Mouse (Mus musculus): ENCODE measurements around the gene Bcdin3d. TPM values are rescaled to one million over a fixed set of nuclear protein-coding genes. Genes with fewer than 3 reads are reported as not detected.
A peak's percentile ranks its signal among the peaks of the same experiment; 100 is the strongest.

The Bcdin3d gene
- polyA plus RNA-seq, 1 experiment from 2014 or later, result 16.1 TPM

DNA sequence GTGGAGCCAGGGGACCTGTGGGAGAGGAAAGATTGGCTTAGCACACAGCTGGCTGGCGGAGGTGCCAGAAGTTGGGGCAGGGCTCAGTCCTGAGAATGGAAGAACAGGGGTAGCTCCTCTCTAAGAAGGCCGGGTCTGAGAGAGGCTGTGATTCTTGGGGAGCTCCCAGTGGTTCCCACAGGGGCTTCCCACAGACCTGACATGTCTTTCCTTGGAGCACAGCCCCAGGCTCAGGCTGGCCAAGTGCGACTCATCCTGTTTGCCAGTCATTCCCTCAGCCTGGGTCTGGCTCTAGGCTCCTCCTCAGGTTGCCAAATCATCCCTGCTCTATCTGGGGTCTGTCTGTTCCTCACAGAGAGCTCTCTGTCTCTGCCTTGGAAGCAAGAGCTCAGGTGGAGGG, 36.1 kb upstream of the Bcdin3d start:
- no peaks in the 10 kb centered on the region for H3K36me3 ChIP-seq (ENCODE audit: insufficient read depth, low read length)
- no peak overlapping the region for H3K9ac ChIP-seq (ENCODE audit: low read depth, low read length)
- no peaks in the 10 kb centered on the region for H3K27me3 ChIP-seq (ENCODE audit: insufficient read depth, low read length)
- H3K4me2 ChIP-seq (ENCODE audit: low read length), result no peak overlapping the region
- no peak overlapping the region for H3K27ac ChIP-seq
- H3K4me3 ChIP-seq (replicated peaks; ENCODE audit: low read depth, low read length), result no peak overlapping the region
- 77% methylated on average over 3 of the region's 3 CpGs for WGBS
- no peak for TF ChIP-seq CTCF (IDR thresholded peaks at IDR 0.05; ENCODE audit: low read depth)
- H3K9me3 ChIP-seq (replicated peaks; ENCODE audit: low read length), result no peaks in the 10 kb centered on the region
- no peak for DNase-seq (ENCODE audit: low spot score)
- peaks cover 9% of the 10 kb centered on the region; the same call in 1 of the 2 replicates for H3K4me1 ChIP-seq (replicated peaks; ENCODE audit: insufficient read depth, low read length)
- no peak for ATAC-seq (replicated peaks; ENCODE audit: low FRiP score, low read depth)

DNA sequence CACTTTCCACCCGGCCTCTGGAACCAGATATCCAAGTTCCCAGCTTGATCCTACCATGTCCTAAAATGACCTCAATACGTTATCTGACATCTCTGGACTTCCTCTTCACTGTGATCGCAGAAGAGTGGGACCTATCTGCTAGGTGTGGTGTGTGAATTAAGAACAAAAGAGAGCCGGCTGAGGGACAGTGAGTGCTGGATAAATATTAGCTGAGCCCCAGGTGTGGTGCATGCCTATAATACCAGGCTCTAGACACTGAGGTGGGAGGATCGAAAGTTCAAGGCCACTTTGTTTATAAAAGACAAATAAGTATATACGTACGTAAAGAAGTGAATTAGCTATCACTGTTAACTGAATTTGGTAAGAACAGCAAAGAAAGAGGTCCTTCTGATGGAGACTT, 35.3 kb upstream of the Bcdin3d start:
- Histone ChIP-seq H3K36me3 (ENCODE audit: insufficient read depth, low read length) (no peaks in the 10 kb centered on the region), H3K9ac (ENCODE audit: low read depth, low read length) (no peak overlapping the region), H3K27ac (no peak overlapping the region), H3K4me3 (replicated peaks; ENCODE audit: low read depth, low read length) (no peak overlapping the region), H3K4me2 (ENCODE audit: low read length) (no peak overlapping the region), H3K27me3 (ENCODE audit: insufficient read depth, low read length) (no peaks in the 10 kb centered on the region), H3K4me1 (replicated peaks; ENCODE audit: insufficient read depth, low read length) (peaks cover 9% of the 10 kb centered on the region; the same call in 1 of the 2 replicates), H3K9me3 (replicated peaks; ENCODE audit: low read length) (no peaks in the 10 kb centered on the region)
- ATAC-seq (replicated peaks; ENCODE audit: low FRiP score, low read depth) (no peak), DNase-seq (ENCODE audit: low spot score) (no peak)
- WGBS, result 78% methylated on average over 7 of the region's 7 CpGs
- TF ChIP-seq CTCF (IDR thresholded peaks at IDR 0.05; ENCODE audit: low read depth), result no peak

DNA sequence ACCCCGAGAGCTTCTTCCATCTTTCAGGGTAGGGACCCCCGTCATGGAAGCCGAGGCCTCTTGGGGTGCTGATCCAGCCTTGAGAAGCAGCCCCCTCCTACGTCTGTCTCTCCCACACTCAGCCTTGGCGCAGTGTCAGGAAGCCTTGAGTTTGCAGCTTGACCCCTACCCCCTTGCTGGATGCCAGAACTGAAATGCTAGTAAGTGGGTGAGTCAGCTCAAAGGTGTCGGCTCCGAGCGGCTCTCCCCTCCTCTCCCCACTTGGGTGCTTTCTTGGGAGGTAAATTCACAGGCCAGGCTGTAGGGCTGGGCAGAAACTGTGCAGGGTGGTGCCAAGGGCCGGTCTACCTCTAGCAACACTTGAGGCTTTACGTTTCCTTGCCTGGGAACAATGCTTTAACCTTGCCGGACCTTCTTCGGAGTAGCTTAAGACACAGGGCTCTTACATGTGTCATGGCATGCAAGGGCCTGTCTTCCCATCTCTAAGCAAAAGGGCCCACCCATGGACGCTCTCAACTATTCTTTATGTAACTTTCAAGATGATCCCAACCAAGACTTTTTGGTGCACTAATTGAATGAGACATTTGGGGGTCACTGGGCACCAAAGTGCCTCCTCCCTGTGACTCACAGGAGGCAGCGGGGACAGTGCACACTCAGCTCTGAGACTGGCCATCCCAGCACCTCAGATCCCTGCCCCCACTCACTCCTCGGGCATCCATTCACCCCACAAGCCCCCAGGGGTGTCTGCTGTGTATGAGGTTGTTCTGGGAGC, 31.0 kb upstream of the Bcdin3d start:
- WGBS, result 45% methylated on average over 15 of the region's 15 CpGs
- Histone ChIP-seq H3K4me2 (ENCODE audit: low read length) (no peak overlapping the region), H3K27me3 (ENCODE audit: insufficient read depth, low read length) (no peaks in the 10 kb centered on the region), H3K4me3 (replicated peaks; ENCODE audit: low read depth, low read length) (no peak overlapping the region), H3K36me3 (ENCODE audit: insufficient read depth, low read length) (no peaks in the 10 kb centered on the region), H3K9ac (ENCODE audit: low read depth, low read length) (no peak overlapping the region), H3K4me1 (replicated peaks; ENCODE audit: insufficient read depth, low read length) (peaks cover 12% of the 10 kb centered on the region), H3K9me3 (replicated peaks; ENCODE audit: low read length) (no peaks in the 10 kb centered on the region), H3K27ac (no peak overlapping the region)
- ATAC-seq (replicated peaks; ENCODE audit: low FRiP score, low read depth), result peak; percentile 50; the same call in 1 of the 2 replicates
- peak; percentile 29 for DNase-seq (ENCODE audit: low spot score)
- TF ChIP-seq CTCF (IDR thresholded peaks at IDR 0.05; ENCODE audit: low read depth), result no peak

DNA sequence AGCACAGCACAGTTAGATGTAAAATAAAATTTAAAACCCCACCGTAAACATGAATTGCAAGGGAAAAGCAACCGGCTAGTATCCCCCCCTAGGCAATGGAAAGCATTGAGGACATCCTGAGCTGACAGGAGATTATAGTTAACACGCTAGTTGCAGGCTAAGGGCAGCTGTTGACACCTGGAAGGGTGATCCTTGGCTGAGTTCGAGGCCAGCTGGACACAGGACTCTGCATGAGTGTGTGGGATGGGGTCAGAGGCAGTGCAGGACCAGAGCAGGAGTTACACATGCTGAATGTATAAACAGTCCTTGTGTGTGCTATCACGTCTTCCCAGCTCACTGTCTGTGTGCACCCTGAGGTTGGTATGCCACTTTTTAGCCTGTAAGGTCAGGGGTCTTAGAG, 28.7 kb upstream of the Bcdin3d start:
- Histone ChIP-seq H3K27me3 (ENCODE audit: insufficient read depth, low read length) (no peaks in the 10 kb centered on the region), H3K4me3 (replicated peaks; ENCODE audit: low read depth, low read length) (no peak overlapping the region), H3K9me3 (replicated peaks; ENCODE audit: low read length) (no peaks in the 10 kb centered on the region), H3K9ac (ENCODE audit: low read depth, low read length) (no peak overlapping the region), H3K36me3 (ENCODE audit: insufficient read depth, low read length) (no peaks in the 10 kb centered on the region), H3K27ac (no peak overlapping the region; the same call in 1 of the 2 replicates), H3K4me1 (replicated peaks; ENCODE audit: insufficient read depth, low read length) (peaks cover 20% of the 10 kb centered on the region), H3K4me2 (ENCODE audit: low read length) (no peak overlapping the region)
- DNase-seq (ENCODE audit: low spot score) (no peak), ATAC-seq (replicated peaks; ENCODE audit: low FRiP score, low read depth) (no peak)
- TF ChIP-seq CTCF (IDR thresholded peaks at IDR 0.05; ENCODE audit: low read depth), result no peak
- 57% methylated on average over 5 of the region's 5 CpGs for WGBS

DNA sequence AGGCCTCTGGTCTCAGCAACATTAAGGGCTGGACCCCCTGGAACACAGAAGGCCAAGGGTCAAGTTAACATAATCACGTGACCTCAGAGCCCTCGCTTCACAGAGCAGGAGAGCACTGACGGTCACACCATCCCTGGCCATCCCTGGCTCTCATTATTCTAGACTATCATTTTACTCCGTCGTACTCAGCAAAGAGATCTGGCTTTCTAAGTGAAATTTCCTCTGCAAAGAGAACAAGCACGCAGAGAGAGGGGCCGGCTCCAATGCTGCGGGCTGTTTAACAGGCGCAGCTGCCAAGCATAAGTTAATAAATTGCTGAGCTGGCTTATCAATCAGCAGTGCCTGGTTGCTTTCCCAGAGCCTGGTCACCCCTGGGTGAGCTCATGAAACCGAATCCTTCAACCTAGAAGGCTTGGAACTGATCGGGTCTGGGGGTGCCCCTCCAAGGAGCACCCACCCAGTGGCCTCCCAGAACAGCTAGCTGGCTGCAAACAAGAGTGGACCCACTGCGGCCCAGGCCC, 27.8 kb upstream of the Bcdin3d start:
- peak overlapping the region; percentile 73 for H3K27ac ChIP-seq
- DNase-seq (ENCODE audit: low spot score) (peak; percentile 66), ATAC-seq (replicated peaks; ENCODE audit: low FRiP score, low read depth) (no peak)
- TF ChIP-seq CTCF (IDR thresholded peaks at IDR 0.05; ENCODE audit: low read depth), result no peak
- WGBS, result 22% methylated on average over 12 of the region's 12 CpGs
- no peaks in the 10 kb centered on the region for H3K9me3 ChIP-seq (replicated peaks; ENCODE audit: low read length)
- no peak overlapping the region; the same call in 1 of the 2 replicates for H3K4me2 ChIP-seq (ENCODE audit: low read length)
- no peaks in the 10 kb centered on the region for H3K27me3 ChIP-seq (ENCODE audit: insufficient read depth, low read length)
- H3K4me1 ChIP-seq (replicated peaks; ENCODE audit: insufficient read depth, low read length), result peaks cover 29% of the 10 kb centered on the region
- H3K36me3 ChIP-seq (ENCODE audit: insufficient read depth, low read length), result no peaks in the 10 kb centered on the region
- H3K4me3 ChIP-seq (replicated peaks; ENCODE audit: low read depth, low read length), result no peak overlapping the region
- peak overlapping the region; percentile 9; the same call in 1 of the 2 replicates for H3K9ac ChIP-seq (ENCODE audit: low read depth, low read length)

DNA sequence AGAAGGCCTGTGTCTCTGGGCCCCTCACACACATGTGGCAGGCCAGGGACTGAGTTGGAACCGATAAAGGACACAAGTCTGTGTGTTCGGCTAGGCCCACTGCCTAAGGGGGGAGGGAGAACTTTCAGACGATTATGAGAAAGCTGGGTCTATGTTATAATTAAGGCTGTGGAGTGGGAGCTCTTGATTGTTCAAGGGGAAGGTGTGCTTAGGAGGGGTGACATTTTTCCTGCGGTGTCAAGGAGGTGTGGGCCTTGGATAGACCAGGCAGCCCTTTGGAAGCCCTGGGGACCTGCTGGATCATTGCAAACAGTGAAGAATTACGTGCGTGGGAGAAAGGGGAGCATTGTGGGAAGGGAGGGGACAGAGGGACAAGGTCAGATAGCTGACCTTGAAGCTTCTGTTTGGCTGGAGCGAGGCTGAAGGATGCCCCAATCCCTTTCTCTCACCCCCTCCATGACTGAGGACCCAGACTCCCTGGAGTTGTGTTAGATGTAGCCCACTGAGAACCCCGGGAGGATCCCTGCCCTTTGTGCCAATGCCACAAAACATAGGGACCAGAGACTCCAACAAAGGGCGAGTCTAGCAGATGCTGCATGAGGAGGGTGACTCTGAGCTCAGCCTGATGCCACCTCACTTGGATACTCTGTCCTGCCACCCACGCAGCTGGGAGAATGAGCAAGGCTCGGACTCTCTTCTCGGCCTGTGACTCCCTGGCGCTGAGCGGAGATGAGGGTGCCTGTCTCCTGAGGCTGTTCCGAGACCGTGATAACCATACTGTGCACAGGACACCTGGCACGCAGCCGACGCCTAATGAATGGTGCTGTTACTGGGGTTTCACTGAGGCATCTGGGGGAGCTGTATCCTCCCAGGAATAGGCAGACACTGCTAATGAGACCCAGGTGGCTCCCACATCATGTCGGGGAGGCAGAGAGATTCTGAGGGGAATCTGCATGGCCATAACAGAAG, 27.0 kb upstream of the Bcdin3d start:
- TF ChIP-seq CTCF (IDR thresholded peaks at IDR 0.05; ENCODE audit: low read depth), result no peak
- H3K27ac ChIP-seq, result peak overlapping the region; percentile 73
- H3K9ac ChIP-seq (ENCODE audit: low read depth, low read length), result no peak overlapping the region
- no peaks in the 10 kb centered on the region for H3K27me3 ChIP-seq (ENCODE audit: insufficient read depth, low read length)
- H3K4me1 ChIP-seq (replicated peaks; ENCODE audit: insufficient read depth, low read length), result peaks cover 30% of the 10 kb centered on the region
- DNase-seq (ENCODE audit: low spot score) (peak; percentile 34), ATAC-seq (replicated peaks; ENCODE audit: low FRiP score, low read depth) (no peak)
- H3K4me3 ChIP-seq (replicated peaks; ENCODE audit: low read depth, low read length), result no peak overlapping the region
- WGBS, result 45% methylated on average over 20 of the region's 20 CpGs
- H3K4me2 ChIP-seq (ENCODE audit: low read length), result no peak overlapping the region
- H3K9me3 ChIP-seq (replicated peaks; ENCODE audit: low read length), result no peaks in the 10 kb centered on the region
- H3K36me3 ChIP-seq (ENCODE audit: insufficient read depth, low read length), result no peaks in the 10 kb centered on the region

Measured in kidney, postnatal 0 days (tissue).